Mouse (Mus musculus): ENCODE measurements around the gene Tardbp. TPM values are rescaled to one million over a fixed set of nuclear protein-coding genes. Genes with fewer than 3 reads are reported as not detected.

Gene Tardbp
- total and polyA plus RNA-seq, 3 experiments: 211 to 455 TPM; not detected in 1

- Histone ChIP-seq H3K4me3 (ENCODE audit: control insufficient read depth in 1 of 2, insufficient read depth in 1 of 2, low read depth in 2 of 2, low read length in 2 of 2) (no peak overlapping the region), H3K9me3 (replicated peaks; ENCODE audit: insufficient read depth, low read length) (no peaks in the 10 kb centered on the region), H3K27ac (ENCODE audit: control insufficient read depth, low read depth, low read length) (no peak overlapping the region), H3K79me2 (ENCODE audit: control insufficient read depth, insufficient read depth, low read length, poor library complexity) (peaks cover 28% of the 10 kb centered on the region), H3K4me1 (ENCODE audit: control insufficient read depth in 1 of 2, insufficient read depth in 2 of 2, low read length in 2 of 2) (peaks cover 5 to 36% of the 10 kb centered on the region in 2 experiments), H3K36me3 (ENCODE audit: control insufficient read depth in 1 of 2, insufficient read depth in 2 of 2, low read length in 2 of 2) (peaks cover 8 to 14% of the 10 kb centered on the region in 2 experiments; a peak in 3 of 4 replicates), H3K9ac (ENCODE audit: control insufficient read depth, low read depth, low read length, poor library complexity, severe bottlenecking) (no peak overlapping the region), H3K27me3 (ENCODE audit: control insufficient read depth in 1 of 2, insufficient read depth in 2 of 2, low read length in 2 of 2) (no peaks in the 10 kb centered on the region)
- TF ChIP-seq POLR2AphosphoS2 (IDR thresholded peaks at IDR 0.05; ENCODE audit: low read length): no peak
- no peak for TF ChIP-seq RAD21 (IDR thresholded peaks at IDR 0.05; ENCODE audit: low read depth, low read length)
- no peak for TF ChIP-seq E2F4 (IDR thresholded peaks at IDR 0.05; ENCODE audit: borderline replicate concordance, low read depth, low read length)
- TF ChIP-seq NRF1 (IDR thresholded peaks at IDR 0.05; ENCODE audit: insufficient read depth, low read depth, low read length, poor library complexity, severe bottlenecking): no peak
- no peak for TF ChIP-seq BHLHE40 (IDR thresholded peaks at IDR 0.05; ENCODE audit: borderline replicate concordance, low read depth, low read length)
- TF ChIP-seq MAFK (IDR thresholded peaks at IDR 0.05; ENCODE audit: borderline replicate concordance, low read depth, low read length): no peak
- TF ChIP-seq CHD2 (IDR thresholded peaks at IDR 0.05; ENCODE audit: low read length): no peak
- no peak for TF ChIP-seq ETS1 (IDR thresholded peaks at IDR 0.05; ENCODE audit: low read depth, low read length)
- no peak for TF ChIP-seq HCFC1 (IDR thresholded peaks at IDR 0.05; ENCODE audit: low read depth, low read length)
- DNase-seq (ENCODE audit: low read depth, low spot score): no peak
These were observed 37.3 kb downstream of the Tardbp start for GRCm38 (mm10) chr4:148589565-148589964.

GRCm38 (mm10) chr4:148588793-148589192 lies 38.0 kb downstream of the Tardbp start:
- Histone ChIP-seq H3K9me3 (replicated peaks; ENCODE audit: insufficient read depth, low read length) (no peaks in the 10 kb centered on the region), H3K36me3 (ENCODE audit: control insufficient read depth in 1 of 2, insufficient read depth in 2 of 2, low read length in 2 of 2) (peaks cover 8 to 16% of the 10 kb centered on the region in 2 experiments; a peak in 3 of 4 replicates), H3K27me3 (ENCODE audit: control insufficient read depth in 1 of 2, insufficient read depth in 2 of 2, low read length in 2 of 2) (no peaks in the 10 kb centered on the region), H3K4me1 (ENCODE audit: control insufficient read depth in 1 of 2, insufficient read depth in 2 of 2, low read length in 2 of 2) (peaks cover 9 to 32% of the 10 kb centered on the region in 2 experiments), H3K79me2 (ENCODE audit: control insufficient read depth, insufficient read depth, low read length, poor library complexity) (peaks cover 24% of the 10 kb centered on the region), H3K27ac (ENCODE audit: control insufficient read depth, low read depth, low read length) (0 out of 2 replicates have a peak overlapping the region, but pooled peaks have one; percentile 10), H3K9ac (ENCODE audit: control insufficient read depth, low read depth, low read length, poor library complexity, severe bottlenecking) (peak overlapping the region; percentile 26; the same call in 1 of the 2 replicates), H3K4me3 (ENCODE audit: control insufficient read depth in 1 of 2, insufficient read depth in 1 of 2, low read depth in 2 of 2, low read length in 2 of 2) (no peak overlapping the region)
- peak; percentile 74 for DNase-seq (ENCODE audit: low read depth, low spot score)
- no peak for TF ChIP-seq TCF12 (IDR thresholded peaks at IDR 0.05; ENCODE audit: low read depth, low read length)
- TF ChIP-seq MXI1 (IDR thresholded peaks at IDR 0.05; ENCODE audit: low read depth, low read length): peak; percentile 80
- TF ChIP-seq ETS1 (IDR thresholded peaks at IDR 0.05; ENCODE audit: low read depth, low read length): 0 out of 2 replicates have a peak, but pooled peaks have one; percentile 25
- peak; percentile 73 for TF ChIP-seq SIN3A (IDR thresholded peaks at IDR 0.05; ENCODE audit: low read length)
- peak; percentile 44; the same call in 1 of the 2 replicates for TF ChIP-seq MAX (IDR thresholded peaks at IDR 0.05; ENCODE audit: low read length)
- no peak for TF ChIP-seq POLR2AphosphoS5 (IDR thresholded peaks at IDR 0.05; ENCODE audit: borderline replicate concordance, low read depth, low read length)
- no peak for TF ChIP-seq MEF2A (IDR thresholded peaks at IDR 0.05; ENCODE audit: extremely low read depth, insufficient replicate concordance, low read depth, low read length, poor library complexity, severe bottlenecking)
- peak; percentile 34; the same call in 1 of the 2 replicates for TF ChIP-seq RCOR1 (IDR thresholded peaks at IDR 0.05; ENCODE audit: low read depth, low read length)
- TF ChIP-seq ELF1 (IDR thresholded peaks at IDR 0.05; ENCODE audit: low read depth, low read length): no peak
- no peak for TF ChIP-seq GATA1 (IDR thresholded peaks at IDR 0.05; ENCODE audit: low read depth, low read length)

Measured in MEL (cell line).